Mouse (Mus musculus): ENCODE measurements around the gene Neil1.

DNA sequence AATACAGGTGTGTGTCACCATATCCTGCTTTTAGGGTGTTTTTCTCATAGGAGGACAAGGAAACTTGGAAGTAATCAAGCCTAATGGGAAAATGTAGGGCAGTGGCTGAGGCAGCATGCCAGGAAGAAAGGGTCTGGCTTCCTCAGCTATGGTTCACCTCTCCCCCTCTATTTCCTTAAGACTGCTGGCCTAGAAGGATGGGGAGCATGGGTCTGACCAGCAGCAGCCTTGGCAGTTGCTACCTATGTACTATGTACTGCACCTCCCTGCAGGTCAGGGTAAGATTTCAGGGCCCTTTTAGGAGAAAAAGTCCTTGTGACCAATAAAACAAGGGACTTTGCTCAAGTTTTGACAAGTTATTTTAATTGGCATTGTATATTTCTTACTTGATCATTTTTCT, 18.5 kb downstream of the Neil1 start:
- TF ChIP-seq CTCF (IDR thresholded peaks at IDR 0.05; ENCODE audit: borderline replicate concordance, control insufficient read depth, extremely low read depth, insufficient read depth, low read length, poor library complexity) (no peak), POLR2A (IDR thresholded peaks at IDR 0.05; ENCODE audit: control insufficient read depth, extremely low read depth, insufficient read depth, low read length, poor library complexity) (no peak)
